In genomic region chr13:43124683-43125074, GRCm38 (mm10) we compare ENCODE assay signal across 23 mouse cellular contexts. TPM values are rescaled to one million over a fixed set of nuclear protein-coding genes. Genes with fewer than 3 reads are reported as not detected.
DNase-seq lines count a peak whose midpoint lies in the region; ATAC-seq and TF ChIP-seq lines count a peak whose summit lies in the region.
"Had no signal": no experiment of that assay in that cellular context is flagged by ENCODE, and none has a peak within 500 bp of the region (broad histone marks: within the 10 kb centered on the region; RNA-seq: fewer than 3 reads in every experiment).

No protein-coding gene starts in this region.

- H3K27ac ChIP-seq in heart, adult 2 months = peak overlapping the region; percentile 60
- peak overlapping the region; percentile 84 for H3K27ac ChIP-seq in kidney, embryonic 15.5 days
- 0 out of 2 replicates have a peak overlapping the region, but pooled peaks have one; percentile 40 for H3K27ac ChIP-seq in embryonic facial prominence, embryonic 10.5 days (replicated peaks)
- H3K27ac ChIP-seq in embryonic facial prominence, embryonic 14.5 days (replicated peaks; ENCODE audit: low read depth, low read length) = no peak overlapping the region
- no peak overlapping the region for H3K27ac ChIP-seq in hindbrain, embryonic 16.5 days (ENCODE audit: low read depth, low read length)
- H3K27ac ChIP-seq: embryonic facial prominence, embryonic 15.5 days; hindbrain, embryonic 14.5 days had no signal

- H3K4me3 ChIP-seq in heart, adult 2 months = no peak overlapping the region
- H3K4me3 ChIP-seq in kidney, embryonic 15.5 days (replicated peaks) = no peak overlapping the region
- peak overlapping the region; percentile 29; the same call in 1 of the 2 replicates for H3K4me3 ChIP-seq in embryonic facial prominence, embryonic 10.5 days
- H3K4me3 ChIP-seq in embryonic facial prominence, embryonic 14.5 days (ENCODE audit: low read depth, low read length) = no peak overlapping the region
- H3K4me3 ChIP-seq in hindbrain, embryonic 16.5 days (ENCODE audit: low read length) = no peak overlapping the region
- H3K4me3 ChIP-seq: embryonic facial prominence, embryonic 15.5 days; megakaryocyte, embryonic 14.5 days; myocyte had no signal

- H3K9ac ChIP-seq in heart, adult 2 months (ENCODE audit: low read depth, low read length) = no peak overlapping the region
- H3K9ac ChIP-seq in kidney, embryonic 15.5 days = no peak overlapping the region
- no peak overlapping the region for H3K9ac ChIP-seq in embryonic facial prominence, embryonic 14.5 days (ENCODE audit: low read depth, low read length)
- H3K9ac ChIP-seq in hindbrain, embryonic 16.5 days (ENCODE audit: low read depth, low read length) = no peak overlapping the region
- H3K9ac ChIP-seq: embryonic facial prominence, embryonic 15.5 days; hindbrain, embryonic 14.5 days; liver, postnatal 0 days had no signal

- intact Hi-C loops in heart, adult 2 months (cut with DNase I) = no loop called here

- peak overlapping the region; percentile 41 for H3K4me2 ChIP-seq in kidney, embryonic 15.5 days
- H3K4me2 ChIP-seq in embryonic facial prominence, embryonic 14.5 days (ENCODE audit: low read depth, low read length) = no peak overlapping the region
- no peak overlapping the region for H3K4me2 ChIP-seq in hindbrain, embryonic 16.5 days (ENCODE audit: low read length)
- H3K4me2 ChIP-seq: hindbrain, embryonic 14.5 days had no signal

- H3K9me3 ChIP-seq in kidney, embryonic 15.5 days (replicated peaks) = no peaks in the 10 kb centered on the region
- no peaks in the 10 kb centered on the region for H3K9me3 ChIP-seq in embryonic facial prominence, embryonic 10.5 days
- H3K9me3 ChIP-seq in embryonic facial prominence, embryonic 14.5 days (ENCODE audit: control insufficient read depth, low read length) = no peaks in the 10 kb centered on the region
- H3K9me3 ChIP-seq in hindbrain, embryonic 16.5 days (ENCODE audit: control insufficient read depth, low read length) = no peaks in the 10 kb centered on the region
- H3K9me3 ChIP-seq: embryonic facial prominence, embryonic 15.5 days; megakaryocyte, embryonic 14.5 days had no signal

- no peak for DNase-seq in heart, adult 2 months
- no peak for DNase-seq in heart, adult 18-20 months
- no peak for DNase-seq in kidney, postnatal 14 days
- DNase-seq in embryonic facial prominence, embryonic 10.5 days (ENCODE audit: low spot score) = peak; percentile 41
- DNase-seq in embryonic facial prominence, embryonic 14.5 days (ENCODE audit: low spot score) = peak; percentile 54
- no peak for DNase-seq in MN1 (ENCODE audit: low spot score)
- DNase-seq: adrenal gland, postnatal 36 days; cerebellum, adult 11-12 months; cerebellum, postnatal 14 days; heart, postnatal 14 days; liver, postnatal 0 days; lung, postnatal 14 days; midbrain, embryonic 14.5 days; thymus, postnatal 25 days had no signal

- H3K36me3 ChIP-seq in heart, adult 2 months (ENCODE audit: control insufficient read depth, insufficient read depth, low read length) = peaks cover 3% of the 10 kb centered on the region; the same call in 1 of the 2 replicates
- H3K36me3 ChIP-seq in kidney, embryonic 15.5 days = no peaks in the 10 kb centered on the region
- no peaks in the 10 kb centered on the region for H3K36me3 ChIP-seq in embryonic facial prominence, embryonic 10.5 days (replicated peaks)
- H3K36me3 ChIP-seq in embryonic facial prominence, embryonic 14.5 days (ENCODE audit: control insufficient read depth, insufficient read depth, low read length) = no peaks in the 10 kb centered on the region
- H3K36me3 ChIP-seq in hindbrain, embryonic 16.5 days (ENCODE audit: control insufficient read depth, insufficient read depth, low read length) = no peaks in the 10 kb centered on the region
- H3K36me3 ChIP-seq: embryonic facial prominence, embryonic 15.5 days had no signal

- H3K4me1 ChIP-seq in heart, adult 2 months (ENCODE audit: control insufficient read depth, insufficient read depth, low read length) = peaks cover 6% of the 10 kb centered on the region
- peaks cover 46% of the 10 kb centered on the region for H3K4me1 ChIP-seq in kidney, embryonic 15.5 days
- H3K4me1 ChIP-seq in embryonic facial prominence, embryonic 10.5 days = peaks cover 42% of the 10 kb centered on the region
- H3K4me1 ChIP-seq in embryonic facial prominence, embryonic 14.5 days (ENCODE audit: control insufficient read depth, insufficient read depth, low read length) = peaks cover 14% of the 10 kb centered on the region
- no peaks in the 10 kb centered on the region for H3K4me1 ChIP-seq in hindbrain, embryonic 16.5 days (ENCODE audit: control insufficient read depth, insufficient read depth, low read depth, low read length)
- H3K4me1 ChIP-seq: megakaryocyte, embryonic 14.5 days had no signal

- TF ChIP-seq EP300 in heart, adult 2 months (IDR thresholded peaks at IDR 0.05; ENCODE audit: insufficient read depth, low read depth, low read length) = no peak

- TF ChIP-seq POLR2A in heart, adult 2 months (IDR thresholded peaks at IDR 0.05; ENCODE audit: insufficient read depth, low read depth, low read length) = no peak

- no peaks in the 10 kb centered on the region for H3K79me2 ChIP-seq in heart, adult 2 months (replicated peaks; ENCODE audit: control insufficient read depth, insufficient read depth, low read length)

- WGBS in heart, adult 2 months = 47% methylated on average over 4 of the region's 4 CpGs
- 13% methylated on average over 3 of the region's 4 CpGs for WGBS in kidney, embryonic 15.5 days
- 41% methylated on average over 4 of the region's 4 CpGs for WGBS in embryonic facial prominence, embryonic 10.5 days
- 27% methylated on average over 3 of the region's 4 CpGs for WGBS in embryonic facial prominence, embryonic 14.5 days
- WGBS in hindbrain, embryonic 16.5 days = 54% methylated on average over 4 of the region's 4 CpGs

- ATAC-seq in kidney, embryonic 15.5 days (replicated peaks; ENCODE audit: low FRiP score) = peak; percentile 87
- ATAC-seq in embryonic facial prominence, embryonic 14.5 days (ENCODE audit: low read depth) = peak; percentile 91
- ATAC-seq in hindbrain, embryonic 16.5 days = no peak
- ATAC-seq: forebrain, embryonic 16.5 days; intestine, postnatal 0 days; liver, postnatal 0 days had no signal

- no peaks in the 10 kb centered on the region for H3K27me3 ChIP-seq in heart, adult 2 months (ENCODE audit: control insufficient read depth, insufficient read depth, low read length)
- H3K27me3 ChIP-seq in kidney, embryonic 15.5 days = no peaks in the 10 kb centered on the region
- no peaks in the 10 kb centered on the region; the same call in 1 of the 2 replicates for H3K27me3 ChIP-seq in embryonic facial prominence, embryonic 10.5 days (replicated peaks; ENCODE audit: low read depth, poor library complexity, severe bottlenecking)
- no peaks in the 10 kb centered on the region for H3K27me3 ChIP-seq in embryonic facial prominence, embryonic 14.5 days (replicated peaks; ENCODE audit: control insufficient read depth, insufficient read depth, low read length)
- no peaks in the 10 kb centered on the region for H3K27me3 ChIP-seq in hindbrain, embryonic 16.5 days (replicated peaks; ENCODE audit: control insufficient read depth, insufficient read depth, low read length)
- H3K27me3 ChIP-seq: CH12.LX; embryonic facial prominence, embryonic 15.5 days had no signal

- TF ChIP-seq CTCF in heart, adult 2 months (IDR thresholded peaks at IDR 0.05) = no peak

RNA-seq across cellular contexts. Expression of gene Tbc1d7, which starts 46.6 kb away (rescaled TPM):
- 10 to 100 TPM; 28.5 to 28.8 TPM for total RNA-seq in heart, adult 2 months (2021)
- 33.4 and 34.1 TPM in 2 replicates for polyA plus RNA-seq in heart, adult 2 months (2012; rRNA removed)
- total RNA-seq in heart, adult 18-20 months (2021) = 10 to 100 TPM; 26.7 to 34.9 TPM
- polyA plus RNA-seq in kidney, embryonic 15.5 days (2015; fragmentation: Nextera tagmentation; extraction: Ambion mirVana) = 51.6 and 54.7 TPM in 2 replicates
- polyA plus RNA-seq in embryonic facial prominence, embryonic 10.5 days (2016; fragmentation: Nextera tagmentation; extraction: Ambion mirVana) = 62.9 and 64.8 TPM in 2 replicates
- polyA plus RNA-seq in embryonic facial prominence, embryonic 14.5 days (2014; fragmentation: Nextera tagmentation; extraction: Ambion mirVana) = 45.9 and 55.1 TPM in 2 replicates
- 85.3 and 86.0 TPM in 2 replicates for polyA plus RNA-seq in hindbrain, embryonic 16.5 days (2015; fragmentation: Nextera tagmentation; extraction: Ambion mirVana)

Comparison
In these comparisons a context has a peak if more than half of its experiments do, and no peak if none do; other contexts are left out.
1. H3K27ac ChIP-seq: peak in heart, adult 2 months (single experiment), kidney, embryonic 15.5 days (single experiment) and embryonic facial prominence, embryonic 10.5 days (single experiment); none in embryonic facial prominence, embryonic 14.5 days (single experiment) and hindbrain, embryonic 16.5 days (single experiment).
2. DNase-seq: peak in embryonic facial prominence, embryonic 10.5 days (single experiment) and embryonic facial prominence, embryonic 14.5 days (single experiment); none in heart, adult 2 months (0 of 2), heart, adult 18-20 months (0 of 2), kidney, postnatal 14 days (single experiment) and MN1 (single experiment).